Mouse (Mus musculus): ENCODE results near the gene Slc19a3. TPM values are rescaled to one million over a fixed set of nuclear protein-coding genes. Genes with fewer than 3 reads are reported as not detected.
A peak's percentile ranks its signal among the peaks of the same experiment; 100 is the strongest.

The Slc19a3 gene
- total and polyA plus RNA-seq, 3 experiments: 0.20 to 0.66 (median 0.39) TPM

GRCm38 (mm10) chr1:82993947-82994346, 44.3 kb downstream of the Slc19a3 start:
- 86% methylated on average over 3 of the region's 3 CpGs for WGBS
- Histone ChIP-seq H3K4me3 (no peak overlapping the region), H3K36me3 (ENCODE audit: control insufficient read depth, insufficient read depth, low read length) (no peaks in the 10 kb centered on the region), H3K9ac (ENCODE audit: low read depth, low read length) (no peak overlapping the region), H3K4me1 (ENCODE audit: control insufficient read depth, insufficient read depth, low read length) (no peaks in the 10 kb centered on the region), H3K27me3 (ENCODE audit: control insufficient read depth, insufficient read depth, low read length) (no peaks in the 10 kb centered on the region), H3K27ac (no peak overlapping the region), H3K79me2 (replicated peaks; ENCODE audit: control insufficient read depth, insufficient read depth, low read length) (no peaks in the 10 kb centered on the region)
- no peak for DNase-seq
- intact Hi-C loops (cut with DNase I): no loop called here
- TF ChIP-seq CTCF (IDR thresholded peaks at IDR 0.05): no peak
- no peak for TF ChIP-seq POLR2A (IDR thresholded peaks at IDR 0.05; ENCODE audit: insufficient read depth, low read depth, low read length)

DNA sequence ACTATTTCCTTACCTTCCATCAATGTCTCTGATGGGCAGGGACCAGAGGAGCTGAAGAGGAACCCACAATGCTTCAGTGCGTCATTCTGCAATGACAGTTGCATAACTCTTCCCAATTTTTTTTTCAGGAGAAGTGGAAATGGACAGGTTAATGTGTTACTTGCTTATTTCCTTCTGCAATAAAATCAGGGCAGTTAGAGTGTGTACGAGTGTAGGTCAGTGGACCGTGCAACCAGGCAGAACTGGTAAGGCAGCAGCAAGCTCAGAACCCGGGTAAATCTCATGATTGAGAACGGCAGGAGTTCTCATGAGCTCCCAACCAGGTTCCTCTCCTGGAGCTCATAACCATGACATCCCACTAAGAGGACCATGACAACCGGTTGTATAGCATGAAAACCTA, 46.2 kb downstream of the Slc19a3 start:
- no peak for DNase-seq
- no peaks in the 10 kb centered on the region for H3K27me3 ChIP-seq (ENCODE audit: control insufficient read depth, insufficient read depth, low read length)
- no peaks in the 10 kb centered on the region for H3K36me3 ChIP-seq (ENCODE audit: control insufficient read depth, insufficient read depth, low read length)
- no peaks in the 10 kb centered on the region; the same call in 1 of the 2 replicates for H3K4me1 ChIP-seq (ENCODE audit: control insufficient read depth, insufficient read depth, low read length)
- H3K9ac ChIP-seq (ENCODE audit: low read depth, low read length): no peak overlapping the region
- WGBS: 91% methylated on average over 6 of the region's 6 CpGs
- intact Hi-C loops (cut with DNase I): no loop called here
- no peak overlapping the region for H3K27ac ChIP-seq
- H3K4me3 ChIP-seq: no peak overlapping the region
- no peaks in the 10 kb centered on the region for H3K79me2 ChIP-seq (replicated peaks; ENCODE audit: control insufficient read depth, insufficient read depth, low read length)
- TF ChIP-seq POLR2A (IDR thresholded peaks at IDR 0.05; ENCODE audit: insufficient read depth, low read depth, low read length) (no peak), EP300 (IDR thresholded peaks at IDR 0.05; ENCODE audit: insufficient read depth, low read depth, low read length) (no peak), CTCF (IDR thresholded peaks at IDR 0.05) (no peak)

- Histone ChIP-seq H3K9ac (ENCODE audit: low read depth, low read length) (no peak overlapping the region), H3K4me3 (no peak overlapping the region), H3K27me3 (ENCODE audit: control insufficient read depth, insufficient read depth, low read length) (no peaks in the 10 kb centered on the region), H3K4me1 (ENCODE audit: control insufficient read depth, insufficient read depth, low read length) (no peaks in the 10 kb centered on the region; the same call in 1 of the 2 replicates), H3K27ac (no peak overlapping the region), H3K36me3 (ENCODE audit: control insufficient read depth, insufficient read depth, low read length) (no peaks in the 10 kb centered on the region), H3K79me2 (replicated peaks; ENCODE audit: control insufficient read depth, insufficient read depth, low read length) (no peaks in the 10 kb centered on the region)
- 81% methylated on average over 3 of the region's 3 CpGs for WGBS
- no peak for TF ChIP-seq EP300 (IDR thresholded peaks at IDR 0.05; ENCODE audit: insufficient read depth, low read depth, low read length)
- no peak for TF ChIP-seq POLR2A (IDR thresholded peaks at IDR 0.05; ENCODE audit: insufficient read depth, low read depth, low read length)
- TF ChIP-seq CTCF (IDR thresholded peaks at IDR 0.05): no peak
- DNase-seq: no peak
- intact Hi-C loops (cut with DNase I): no loop called here
Observed at GRCm38 (mm10) chr1:82991596-82991995, 46.7 kb downstream of the Slc19a3 start.

DNA sequence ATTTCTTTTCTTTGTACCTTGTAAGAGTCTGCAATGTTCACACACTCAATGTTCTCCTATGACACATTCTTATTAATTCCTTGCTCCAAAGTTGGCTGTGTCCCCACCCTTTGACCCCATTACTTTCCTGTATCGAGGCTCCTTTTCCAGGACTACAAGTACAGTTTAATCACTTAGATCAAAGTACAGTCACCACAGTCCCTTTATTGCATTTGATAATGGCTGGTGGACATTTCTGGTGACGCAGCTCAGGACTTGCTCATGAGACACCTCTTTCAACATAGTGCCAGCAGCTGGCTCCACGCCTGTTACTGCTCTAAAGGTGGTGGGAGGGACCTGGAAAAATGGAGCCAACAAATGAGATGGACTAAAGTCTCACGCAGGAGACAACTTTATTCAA, 47.2 kb downstream of the Slc19a3 start:
- H3K9ac ChIP-seq (ENCODE audit: low read depth, low read length): no peak overlapping the region
- 60% methylated on average over 4 of the region's 4 CpGs for WGBS
- intact Hi-C loops (cut with DNase I): no loop called here
- DNase-seq: no peak
- H3K79me2 ChIP-seq (replicated peaks; ENCODE audit: control insufficient read depth, insufficient read depth, low read length): no peaks in the 10 kb centered on the region
- no peaks in the 10 kb centered on the region for H3K27me3 ChIP-seq (ENCODE audit: control insufficient read depth, insufficient read depth, low read length)
- no peak overlapping the region for H3K4me3 ChIP-seq
- H3K27ac ChIP-seq: no peak overlapping the region
- H3K4me1 ChIP-seq (ENCODE audit: control insufficient read depth, insufficient read depth, low read length): no peaks in the 10 kb centered on the region; the same call in 1 of the 2 replicates
- TF ChIP-seq CTCF (IDR thresholded peaks at IDR 0.05) (no peak), EP300 (IDR thresholded peaks at IDR 0.05; ENCODE audit: insufficient read depth, low read depth, low read length) (no peak), POLR2A (IDR thresholded peaks at IDR 0.05; ENCODE audit: insufficient read depth, low read depth, low read length) (no peak)
- H3K36me3 ChIP-seq (ENCODE audit: control insufficient read depth, insufficient read depth, low read length): no peaks in the 10 kb centered on the region

GRCm38 (mm10) chr1:82987530-82988198, 50.6 kb downstream of the Slc19a3 start:
- TF ChIP-seq EP300 (IDR thresholded peaks at IDR 0.05; ENCODE audit: insufficient read depth, low read depth, low read length) (no peak), CTCF (IDR thresholded peaks at IDR 0.05) (peak; percentile 86), POLR2A (IDR thresholded peaks at IDR 0.05; ENCODE audit: insufficient read depth, low read depth, low read length) (no peak)
- no peaks in the 10 kb centered on the region for H3K27me3 ChIP-seq (ENCODE audit: control insufficient read depth, insufficient read depth, low read length)
- intact Hi-C loops (cut with DNase I): loop anchor here (1.0 kb wide), 2 partner anchors 148 to 200 kb away; partner anchors contain the start of gene Agfg1
- no peak for DNase-seq
- no peak overlapping the region for H3K27ac ChIP-seq
- H3K4me1 ChIP-seq (ENCODE audit: control insufficient read depth, insufficient read depth, low read length): no peaks in the 10 kb centered on the region; the same call in 1 of the 2 replicates
- H3K9ac ChIP-seq (ENCODE audit: low read depth, low read length): no peak overlapping the region
- WGBS: 20% methylated on average over 4 of the region's 4 CpGs
- no peaks in the 10 kb centered on the region for H3K36me3 ChIP-seq (ENCODE audit: control insufficient read depth, insufficient read depth, low read length)
- H3K4me3 ChIP-seq: no peak overlapping the region
- no peaks in the 10 kb centered on the region for H3K79me2 ChIP-seq (replicated peaks; ENCODE audit: control insufficient read depth, insufficient read depth, low read length)

DNA sequence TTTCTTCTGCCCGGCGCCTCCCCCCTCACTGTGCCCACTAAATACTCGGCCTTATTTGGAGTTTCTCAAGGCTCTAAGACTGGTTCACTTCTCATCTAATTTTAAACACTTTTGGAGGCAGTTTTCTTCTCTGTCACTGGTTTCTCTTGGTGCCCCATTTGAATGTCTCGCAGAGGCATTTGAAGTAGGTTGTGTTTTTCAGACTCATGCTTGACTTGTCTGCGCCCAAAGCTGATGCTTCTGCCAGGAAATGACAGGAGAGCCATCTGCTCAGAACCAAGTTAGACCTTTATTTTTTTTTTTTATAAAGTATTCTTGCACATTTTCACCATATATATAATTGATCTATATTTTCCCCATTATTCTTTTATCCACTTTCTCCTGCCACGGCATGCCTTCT, 51.5 kb downstream of the Slc19a3 start:
- Histone ChIP-seq H3K4me3 (no peak overlapping the region), H3K79me2 (replicated peaks; ENCODE audit: control insufficient read depth, insufficient read depth, low read length) (no peaks in the 10 kb centered on the region), H3K27ac (no peak overlapping the region), H3K36me3 (ENCODE audit: control insufficient read depth, insufficient read depth, low read length) (no peaks in the 10 kb centered on the region), H3K9ac (ENCODE audit: low read depth, low read length) (no peak overlapping the region), H3K4me1 (ENCODE audit: control insufficient read depth, insufficient read depth, low read length) (no peaks in the 10 kb centered on the region; the same call in 1 of the 2 replicates), H3K27me3 (ENCODE audit: control insufficient read depth, insufficient read depth, low read length) (no peaks in the 10 kb centered on the region)
- TF ChIP-seq EP300 (IDR thresholded peaks at IDR 0.05; ENCODE audit: insufficient read depth, low read depth, low read length) (no peak), CTCF (IDR thresholded peaks at IDR 0.05) (no peak), POLR2A (IDR thresholded peaks at IDR 0.05; ENCODE audit: insufficient read depth, low read depth, low read length) (no peak)
- DNase-seq: no peak
- intact Hi-C loops (cut with DNase I): loop anchor here (1.0 kb wide), 2 partner anchors 147 to 199 kb away; partner anchors contain the start of gene Agfg1
- 88% methylated on average over 6 of the region's 6 CpGs for WGBS

Measured in heart, adult 2 months (tissue).